Mouse (Mus musculus) brown adipose tissue, adult 24 weeks (tissue): ENCODE results near the gene Klhl29. TPM values are rescaled to one million over a fixed set of nuclear protein-coding genes. Genes with fewer than 3 reads are reported as not detected.

ENCODE experiments used
- H3K27ac ChIP-seq: fragments of 200-500 bp; replicated peaks from 2 replicates; pipeline ENCODE4 v1.5.1; 2012; ENCODE audit warnings: low read depth, mild to moderate bottlenecking, low read length
- H3K4me1 ChIP-seq: fragments of 200-500 bp; 2 replicates; pipeline ENCODE4 v1.6.1; 2012; ENCODE audit warnings: low read length, mixed read lengths; ENCODE audit not compliant: control insufficient read depth, insufficient read depth, insufficient read length
- H3K4me3 ChIP-seq: fragments of 200-500 bp; 2 replicates; pipeline ENCODE4 v1.5.1; 2012; ENCODE audit warnings: low read depth, mild to moderate bottlenecking, low read length, moderate library complexity; ENCODE audit not compliant: insufficient read depth
- polyA plus RNA-seq: library from polyadenylated mRNA; stranded (reverse); fragments of >200 nt; gene quantifications from 2 replicates; pipeline ENCODE4 v1.2.4, GENCODE M21; 2012; ENCODE audit not compliant: missing spikeins, insufficient read depth, insufficient read length

Gene Klhl29
- polyA plus RNA-seq, 1 experiment = 0.67 TPM

GRCm38 (mm10) chr12:5292316-5292715 is 83.2 kb downstream of the Klhl29 start:
- Histone ChIP-seq H3K27ac (no peak overlapping the region), H3K4me1 (no peaks in the 10 kb centered on the region), H3K4me3 (no peak overlapping the region)

- no peak overlapping the region for H3K4me3 ChIP-seq
- H3K4me1 ChIP-seq = no peaks in the 10 kb centered on the region
- H3K27ac ChIP-seq = no peak overlapping the region
Observed at GRCm38 (mm10) chr12:5285579-5285978, 89.9 kb downstream of the Klhl29 start.

- Histone ChIP-seq H3K4me3 (no peak overlapping the region), H3K4me1 (no peaks in the 10 kb centered on the region), H3K27ac (no peak overlapping the region)
Observed at GRCm38 (mm10) chr12:5284961-5285360, 90.5 kb downstream of the Klhl29 start.

- H3K27ac ChIP-seq = no peak overlapping the region
- H3K4me3 ChIP-seq = no peak overlapping the region
- H3K4me1 ChIP-seq = no peaks in the 10 kb centered on the region
Observed at GRCm38 (mm10) chr12:5283654-5284053, 91.8 kb downstream of the Klhl29 start.

GRCm38 (mm10) chr12:5282611-5283010 is 92.9 kb downstream of the Klhl29 start:
- Histone ChIP-seq H3K27ac (no peak overlapping the region), H3K4me3 (no peak overlapping the region), H3K4me1 (no peaks in the 10 kb centered on the region; the same call in 1 of the 2 replicates)

- Histone ChIP-seq H3K27ac (no peak overlapping the region), H3K4me3 (no peak overlapping the region), H3K4me1 (no peaks in the 10 kb centered on the region; the same call in 1 of the 2 replicates)
Observed at GRCm38 (mm10) chr12:5279873-5280272, 95.6 kb downstream of the Klhl29 start.

- no peak overlapping the region for H3K27ac ChIP-seq
- H3K4me3 ChIP-seq = no peak overlapping the region
- peaks cover 3% of the 10 kb centered on the region for H3K4me1 ChIP-seq
Observed at GRCm38 (mm10) chr12:5277028-5277427, 98.5 kb downstream of the Klhl29 start.

GRCm38 (mm10) chr12:5275507-5275936 is 100.0 kb downstream of the Klhl29 start:
- H3K4me1 ChIP-seq = peaks cover 3% of the 10 kb centered on the region
- no peak overlapping the region for H3K4me3 ChIP-seq
- no peak overlapping the region for H3K27ac ChIP-seq

- no peak overlapping the region for H3K27ac ChIP-seq
- H3K4me3 ChIP-seq = no peak overlapping the region
- H3K4me1 ChIP-seq = peaks cover 3% of the 10 kb centered on the region
Observed at GRCm38 (mm10) chr12:5274519-5274944, 101.0 kb downstream of the Klhl29 start.

- Histone ChIP-seq H3K4me1 (peaks cover 3% of the 10 kb centered on the region), H3K4me3 (no peak overlapping the region), H3K27ac (peak overlapping the region; percentile 48; the same call in 1 of the 2 replicates)
Observed at GRCm38 (mm10) chr12:5273316-5274047, 102.0 kb downstream of the Klhl29 start.

GRCm38 (mm10) chr12:5270527-5270926 is 105.0 kb downstream of the Klhl29 start:
- Histone ChIP-seq H3K27ac (no peak overlapping the region), H3K4me3 (no peak overlapping the region), H3K4me1 (peaks cover 3% of the 10 kb centered on the region; the same call in 1 of the 2 replicates)

- peaks cover 3% of the 10 kb centered on the region; the same call in 1 of the 2 replicates for H3K4me1 ChIP-seq
- H3K4me3 ChIP-seq = no peak overlapping the region
- no peak overlapping the region for H3K27ac ChIP-seq
Observed at GRCm38 (mm10) chr12:5269936-5270335, 105.5 kb downstream of the Klhl29 start.

GRCm38 (mm10) chr12:5269061-5269460 is 106.4 kb downstream of the Klhl29 start:
- Histone ChIP-seq H3K4me1 (peaks cover 3% of the 10 kb centered on the region; the same call in 1 of the 2 replicates), H3K27ac (no peak overlapping the region), H3K4me3 (no peak overlapping the region)

GRCm38 (mm10) chr12:5268188-5268612 is 107.3 kb downstream of the Klhl29 start:
- Histone ChIP-seq H3K27ac (no peak overlapping the region), H3K4me1 (peaks cover 3% of the 10 kb centered on the region; the same call in 1 of the 2 replicates), H3K4me3 (no peak overlapping the region)

- H3K27ac ChIP-seq = no peak overlapping the region
Observed at GRCm38 (mm10) chr12:5267271-5268187, 108.0 kb downstream of the Klhl29 start.

More at GRCm38 (mm10) chr12:5267271-5268187, 108.0 kb downstream of the Klhl29 start:
- Histone ChIP-seq H3K4me3 (no peak overlapping the region), H3K4me1 (no peaks in the 10 kb centered on the region)
